In genomic region chr15:5414401-5414800, GRCm38 (mm10) we compare ENCODE assay signal across 17 mouse cellular contexts.
DNase-seq lines count a peak whose midpoint lies in the region; ATAC-seq and TF ChIP-seq lines count a peak whose summit lies in the region.
"Had no signal": no experiment of that assay in that cellular context is flagged by ENCODE, and none has a peak within 500 bp of the region (broad histone marks: within the 10 kb centered on the region; RNA-seq: fewer than 3 reads in every experiment).

No protein-coding gene starts in this region.

- no peaks in the 10 kb centered on the region for H3K79me2 ChIP-seq in liver, adult 2 months (ENCODE audit: control insufficient read depth, insufficient read depth, low read length)

- no peak for TF ChIP-seq CTCF in liver, adult 2 months (IDR thresholded peaks at IDR 0.05; ENCODE audit: low read depth, low read length)

- H3K4me3 ChIP-seq in liver, adult 2 months (ENCODE audit: insufficient read depth, low read depth, low read length) = no peak overlapping the region
- H3K4me3 ChIP-seq: heart, embryonic 12.5 days; intestine, embryonic 15.5 days; lung, embryonic 15.5 days; myocyte had no signal

- H3K9ac ChIP-seq in liver, adult 2 months (ENCODE audit: low read depth, low read length) = no peak overlapping the region
- H3K9ac ChIP-seq: heart, embryonic 12.5 days; intestine, embryonic 15.5 days; lung, embryonic 15.5 days had no signal

- peak; percentile 17 for DNase-seq in liver, adult 2 months (ENCODE audit: extremely low read depth, low read depth, low spot score)
- no peak for DNase-seq in liver
- peak; percentile 45 to 50 for DNase-seq in B cell, adult 2 months
- peak; percentile 71 for DNase-seq in naive thymus-derived CD4-positive, alpha-beta T cell, adult 2 months (ENCODE audit: low read depth)
- DNase-seq in cerebellum, adult 9-10 months = no peak
- no peak for DNase-seq in layer of hippocampus, adult 11-12 months (ENCODE audit: low spot score)
- DNase-seq in ovary, postnatal 10 days (ENCODE audit: low spot score) = no peak
- DNase-seq: adrenal gland, postnatal 36 days; cerebellum, adult 11 months; cerebellum, postnatal 36 days; gastrocnemius, postnatal 36 days; kidney, postnatal 10 days had no signal

- no peaks in the 10 kb centered on the region for H3K36me3 ChIP-seq in liver, adult 2 months (ENCODE audit: control insufficient read depth, insufficient read depth, low read length)
- H3K36me3 ChIP-seq: heart, embryonic 12.5 days; intestine, embryonic 15.5 days; lung, embryonic 15.5 days had no signal

- no peaks in the 10 kb centered on the region for H3K27me3 ChIP-seq in liver, adult 2 months (ENCODE audit: control insufficient read depth, insufficient read depth, low read length)
- H3K27me3 ChIP-seq: heart, embryonic 12.5 days; intestine, embryonic 15.5 days; lung, embryonic 15.5 days had no signal

- no peak overlapping the region for H3K27ac ChIP-seq in liver, adult 2 months (replicated peaks; ENCODE audit: insufficient read depth, low read depth, low read length)
- H3K27ac ChIP-seq: intestine, embryonic 15.5 days; lung, embryonic 15.5 days had no signal

- 89% methylated on average over 5 of the region's 5 CpGs for WGBS in liver, adult 2 months

- TF ChIP-seq POLR2A in liver, adult 2 months (IDR thresholded peaks at IDR 0.05; ENCODE audit: extremely low read depth, insufficient read depth, low read length) = no peak

- H3K4me1 ChIP-seq in liver, adult 2 months (ENCODE audit: control insufficient read depth, insufficient read depth, low read length) = no peaks in the 10 kb centered on the region
- H3K4me1 ChIP-seq: heart, embryonic 12.5 days; intestine, embryonic 15.5 days; lung, embryonic 15.5 days had no signal

- ATAC-seq in common myeloid progenitor, adult 5-6 weeks (replicated peaks; ENCODE audit: low read depth, poor library complexity, severe bottlenecking) = peak; percentile 84
- ATAC-seq: intestine, embryonic 15.5 days had no signal

Comparison
In these comparisons a context has a peak if more than half of its experiments do, and no peak if none do; other contexts are left out.
1. DNase-seq: peak in liver, adult 2 months (single experiment), B cell, adult 2 months (2 of 2) and naive thymus-derived CD4-positive, alpha-beta T cell, adult 2 months (single experiment); none in liver (single experiment), cerebellum, adult 9-10 months (single experiment), layer of hippocampus, adult 11-12 months (single experiment) and ovary, postnatal 10 days (single experiment).